ENCODE assay signal across 7 mouse cellular contexts in the genomic region with DNA sequence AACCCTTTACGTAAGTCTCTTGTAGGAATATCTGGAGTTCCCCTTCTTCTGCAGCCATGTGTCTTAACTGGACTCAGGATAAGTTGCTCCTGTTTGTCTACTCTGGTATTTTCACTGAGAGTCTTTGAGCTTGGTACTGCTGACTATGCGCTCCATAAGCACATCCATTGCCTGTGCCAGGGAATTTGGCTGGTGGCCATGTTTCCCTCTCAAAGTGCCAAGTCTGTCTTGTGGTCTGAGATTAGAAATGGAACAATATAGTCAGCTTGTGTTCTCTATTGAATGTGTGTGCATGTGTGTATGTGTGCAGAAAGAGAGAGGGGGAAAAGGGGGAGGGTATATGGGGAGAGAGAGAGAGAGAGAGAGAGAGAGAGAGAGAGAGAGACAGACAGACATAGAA.
DNase-seq lines count a peak whose midpoint lies in the region; TF ChIP-seq lines count a peak whose summit lies in the region.

No protein-coding gene starts in this region.

- H3K4me1 ChIP-seq in kidney, adult 2 months (ENCODE audit: control insufficient read depth, insufficient read depth, low read length), result no peaks in the 10 kb centered on the region

- no peak for TF ChIP-seq CTCF in kidney, adult 2 months (conservative IDR thresholded peaks at IDR 0.05; ENCODE audit: insufficient read depth, insufficient read length, low read depth, low read length)

- H3K27me3 ChIP-seq in kidney, adult 2 months (replicated peaks; ENCODE audit: control insufficient read depth, insufficient read depth, low read length), result no peaks in the 10 kb centered on the region

- no peaks in the 10 kb centered on the region for H3K36me3 ChIP-seq in kidney, adult 2 months (ENCODE audit: control insufficient read depth, insufficient read depth, low read length)

- no peak overlapping the region for H3K27ac ChIP-seq in kidney, adult 2 months (ENCODE audit: insufficient read depth, low read depth, low read length)

- no peak overlapping the region for H3K4me3 ChIP-seq in kidney, adult 2 months (ENCODE audit: insufficient read depth, low read depth, low read length)

- 72% methylated on average over 2 of the region's 2 CpGs for WGBS in kidney, adult 2 months

- TF ChIP-seq POLR2A in kidney, adult 2 months (IDR thresholded peaks at IDR 0.05; ENCODE audit: low read depth, low read length), result no peak

- intact Hi-C loops in heart, postnatal 10 days (cut with DNase I), result no loop called here

- peak; percentile 7 for DNase-seq in kidney, adult 2 months
- no peak for DNase-seq in kidney, adult 11 months
- DNase-seq in cerebellum, adult 9-11 months, result peak; percentile 83
- peak; percentile 69 to 76 for DNase-seq in heart, postnatal 10 days
- DNase-seq in right cerebral cortex, adult 18-20 months, result peak; percentile 79
- DNase-seq in thymus, postnatal 10 days (ENCODE audit: low spot score in 2 of 2), result no peak
- no peak for DNase-seq in liver

Comparison
In these comparisons a context has a peak if more than half of its experiments do, and no peak if none do; other contexts are left out.
1. DNase-seq: peak in kidney, adult 2 months (single experiment), cerebellum, adult 9-11 months (single experiment), heart, postnatal 10 days (2 of 2) and right cerebral cortex, adult 18-20 months (single experiment); none in kidney, adult 11 months (single experiment), thymus, postnatal 10 days (0 of 2) and liver (single experiment).